Mouse (Mus musculus) left cerebral cortex, adult 8-10 months (tissue): ENCODE results near the gene Aplp1. TPM values are rescaled to one million over a fixed set of nuclear protein-coding genes. Genes with fewer than 3 reads are reported as not detected.

Experiments
- DNase-seq, 2 experiments: peaks; one replicate each; pipeline ENCODE4 v3.0.0; 2022; ENCODE audit warnings: low spot score in 2 of 2
- total RNA-seq, 4 experiments: library from RNA; stranded (reverse); gene quantifications; 2 replicates each; pipeline ENCODE4 v1.2.4; 2022

Aplp1 gene
- total RNA-seq, 4 experiments from 2014 or later = 1,239 to 1,309 (median 1,269) TPM

- no peak for DNase-seq
These were observed 4.9 kb upstream of the Aplp1 start for GRCm38 (mm10) chr7:30450241-30450640.

DNA sequence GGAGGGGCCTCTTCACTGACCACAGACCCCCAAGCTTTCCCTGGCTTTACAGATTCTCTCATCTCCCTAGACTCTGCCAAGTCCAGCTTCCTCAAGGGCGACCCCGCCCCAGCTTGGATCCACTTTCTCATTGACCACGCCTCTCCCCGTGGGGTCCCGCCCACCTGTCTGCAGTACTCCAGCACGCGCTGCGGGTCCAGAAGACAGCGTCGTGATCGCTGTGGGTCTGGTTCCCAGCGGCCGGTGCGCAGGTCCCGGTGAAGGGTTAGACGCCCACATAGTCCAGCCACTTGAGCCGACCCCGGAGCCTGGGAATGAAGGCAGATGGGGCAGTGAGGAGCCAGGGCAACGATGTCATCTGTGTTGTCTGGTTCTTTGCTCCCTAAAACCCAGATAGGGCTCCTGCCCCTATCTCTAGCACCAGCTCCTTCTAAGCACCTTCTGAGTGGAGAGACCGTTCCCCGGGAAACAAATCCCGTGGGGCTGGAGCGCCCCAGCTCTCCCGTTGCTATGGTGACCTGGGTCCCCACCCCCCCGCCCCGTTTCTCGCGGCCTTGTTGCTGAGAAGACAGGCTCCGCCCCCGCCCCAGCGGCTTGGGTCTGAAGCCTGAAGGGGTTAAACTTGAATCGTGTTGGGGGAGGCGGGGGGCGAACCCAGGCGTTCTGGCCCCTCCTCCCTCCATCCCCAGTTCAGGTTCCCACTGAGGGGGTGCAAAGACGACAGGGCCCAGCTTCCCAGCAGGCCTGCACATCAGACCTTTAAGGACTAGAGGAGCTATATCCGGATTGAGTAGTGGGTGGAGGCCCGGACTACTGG is 973 bp downstream of the Aplp1 start:
- DNase-seq = peak in 1 of 2 experiments; percentile 88

- DNase-seq = no peak
These were observed 1.6 kb downstream of the Aplp1 start for GRCm38 (mm10) chr7:30443696-30444095.

- DNase-seq = no peak
These were observed 4.6 kb downstream of the Aplp1 start for GRCm38 (mm10) chr7:30440697-30441096.

DNA sequence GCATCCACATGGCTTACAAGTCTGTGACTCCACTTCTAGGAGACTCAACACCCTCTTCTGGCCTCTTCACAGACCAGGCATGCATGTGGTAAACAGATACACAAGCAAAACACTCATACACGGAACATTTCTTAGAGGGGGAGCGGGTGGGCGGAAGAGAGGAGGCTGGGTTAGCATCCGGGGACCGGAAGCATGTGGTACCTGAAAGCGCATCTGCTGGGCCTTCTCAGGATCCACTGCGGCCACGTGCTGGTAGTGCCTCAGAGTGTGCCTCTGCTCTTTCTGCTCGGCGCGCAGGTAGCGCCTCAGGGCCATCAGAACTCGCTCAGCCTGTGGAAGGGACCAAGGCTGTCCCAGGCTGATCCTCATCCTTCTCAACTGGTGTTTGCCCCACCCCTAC is 5.6 kb downstream of the Aplp1 start:
- no peak for DNase-seq

DNA sequence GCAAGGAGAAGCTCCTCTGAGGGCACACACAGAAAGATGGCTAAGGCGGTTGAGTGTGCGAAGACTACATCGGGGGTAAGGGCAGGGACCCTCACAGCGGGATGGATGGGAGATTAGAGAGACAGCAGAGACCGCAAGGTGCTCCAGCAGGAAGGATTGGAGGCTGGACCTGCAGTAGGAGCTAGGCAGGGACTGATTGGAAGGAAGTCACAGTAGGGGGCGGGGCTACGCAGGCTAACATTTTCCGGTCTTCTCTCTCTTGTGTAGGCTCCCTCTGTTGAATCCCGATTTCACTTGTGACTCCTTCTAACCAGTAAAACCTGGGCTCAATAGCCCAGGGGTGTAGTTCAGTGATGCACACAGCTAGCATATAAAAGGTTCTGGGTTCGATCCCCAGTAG is 8.5 kb downstream of the Aplp1 start:
- DNase-seq = no peak

- no peak for DNase-seq
These were observed 10.2 kb downstream of the Aplp1 start for GRCm38 (mm10) chr7:30435156-30435555.

GRCm38 (mm10) chr7:30434701-30435100 is 10.6 kb downstream of the Aplp1 start:
- DNase-seq = no peak

DNA sequence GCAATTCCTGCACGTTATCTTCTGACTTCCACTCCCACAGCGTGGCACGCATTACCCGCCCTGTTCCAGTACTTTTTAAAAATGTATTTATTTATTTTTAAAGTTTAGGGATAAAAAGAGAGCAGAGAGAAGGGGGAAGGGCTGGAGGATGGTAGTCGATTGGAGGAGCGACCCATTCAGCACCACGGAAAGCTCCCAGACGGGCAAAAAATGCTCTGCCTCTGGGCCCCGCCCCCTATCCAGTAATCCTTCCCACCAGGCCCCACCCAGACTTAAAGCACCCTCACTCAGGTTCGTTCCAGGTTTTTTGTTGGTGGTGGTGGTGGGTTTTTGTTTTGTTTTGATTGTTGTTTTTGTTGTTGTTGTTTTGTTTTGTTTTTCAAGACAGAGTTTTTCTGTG is 11.1 kb downstream of the Aplp1 start:
- no peak for DNase-seq

DNA sequence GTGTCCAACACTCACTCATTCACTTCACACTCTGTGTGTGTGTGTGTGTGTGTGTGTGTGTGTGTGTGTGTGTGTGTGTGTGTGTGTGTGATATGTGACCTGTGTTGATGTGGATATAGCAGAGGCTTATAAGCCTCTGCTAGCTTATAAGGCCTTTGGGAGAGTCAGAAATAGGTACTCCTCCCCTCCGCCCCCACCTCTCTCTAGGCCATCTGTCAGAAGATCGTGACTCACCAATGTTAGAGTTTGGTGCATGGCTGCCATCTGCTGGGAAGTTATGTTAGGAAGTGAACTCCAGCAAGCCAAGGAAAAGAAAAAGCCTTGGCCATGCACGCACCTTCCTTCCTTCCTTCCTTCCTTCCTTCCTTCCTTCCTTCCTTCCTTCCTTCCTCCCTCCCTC is 13.5 kb downstream of the Aplp1 start:
- DNase-seq = peak; percentile 61 to 91

GRCm38 (mm10) chr7:30430191-30430590 is 15.1 kb downstream of the Aplp1 start:
- no peak for DNase-seq

DNA sequence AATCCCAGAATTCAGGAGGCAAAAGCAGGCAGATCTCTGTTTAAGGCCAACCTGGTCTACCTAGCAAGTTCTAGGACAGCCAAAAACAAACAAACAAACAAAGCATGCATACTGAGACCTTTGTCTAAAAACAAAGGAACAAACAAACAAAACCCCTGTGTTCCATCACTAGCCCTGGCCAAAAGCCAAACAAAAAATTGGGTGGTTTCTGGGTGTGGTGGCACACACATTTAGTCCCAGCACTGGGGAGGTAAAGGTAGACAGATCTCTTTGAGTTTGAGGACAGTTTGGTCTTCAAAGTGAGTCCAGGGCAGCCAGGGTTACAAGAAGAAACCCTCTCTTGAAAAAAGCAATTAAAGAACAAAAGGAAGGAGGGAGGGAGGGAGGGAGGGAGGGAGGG is 16.0 kb downstream of the Aplp1 start:
- no peak for DNase-seq

DNA sequence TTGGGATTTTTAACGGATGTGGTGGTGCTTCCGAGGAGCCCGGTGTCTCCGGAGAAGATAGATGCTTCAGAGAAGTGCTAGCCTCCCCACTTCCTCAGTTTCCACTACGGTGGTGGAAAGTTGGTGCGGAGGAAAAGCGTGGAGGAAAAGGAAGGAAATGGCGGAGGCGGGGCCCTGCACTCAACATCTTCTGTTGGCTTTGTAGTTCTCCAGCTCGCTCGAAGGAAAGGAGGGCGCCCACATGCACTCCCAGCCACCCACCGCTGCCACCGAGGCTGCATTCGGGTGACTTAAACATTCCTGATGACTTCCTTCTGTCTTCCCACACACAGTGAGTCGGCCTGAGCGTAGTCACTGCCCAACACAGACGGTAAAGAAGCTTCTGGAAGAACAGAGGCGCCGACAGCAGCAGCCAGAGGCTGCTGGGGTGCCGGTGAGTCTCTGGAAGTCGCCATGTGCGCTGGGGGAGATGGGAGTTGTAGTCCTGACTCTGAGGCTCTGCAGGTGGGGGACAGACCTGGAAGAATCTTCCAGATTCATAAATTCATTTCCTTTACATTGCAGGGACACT is 22.2 kb downstream of the Aplp1 start:
- peak; percentile 52 to 63 for DNase-seq

DNA sequence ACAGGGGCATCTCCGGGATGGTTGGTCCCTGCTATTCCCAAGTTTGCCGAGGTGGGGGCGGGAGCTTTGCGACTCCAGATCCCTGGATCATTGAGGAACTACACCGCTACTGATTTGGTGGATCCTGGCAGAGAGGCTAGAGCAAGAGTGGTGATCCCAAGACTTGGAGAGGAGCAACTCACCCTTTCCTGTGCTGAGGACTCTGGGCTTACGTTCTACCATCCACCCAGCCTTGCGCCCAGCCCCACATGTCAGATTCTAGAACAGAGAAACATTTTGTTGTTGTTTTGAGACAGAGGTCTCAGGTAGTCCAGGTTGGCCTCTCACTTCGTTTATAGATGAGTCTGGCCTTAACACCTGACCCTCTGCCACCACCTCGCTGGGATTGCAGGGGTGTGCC is 22.8 kb downstream of the Aplp1 start:
- DNase-seq = no peak

GRCm38 (mm10) chr7:30421890-30422435 is 23.4 kb downstream of the Aplp1 start:
- DNase-seq = peak; percentile 87 to 92

DNA sequence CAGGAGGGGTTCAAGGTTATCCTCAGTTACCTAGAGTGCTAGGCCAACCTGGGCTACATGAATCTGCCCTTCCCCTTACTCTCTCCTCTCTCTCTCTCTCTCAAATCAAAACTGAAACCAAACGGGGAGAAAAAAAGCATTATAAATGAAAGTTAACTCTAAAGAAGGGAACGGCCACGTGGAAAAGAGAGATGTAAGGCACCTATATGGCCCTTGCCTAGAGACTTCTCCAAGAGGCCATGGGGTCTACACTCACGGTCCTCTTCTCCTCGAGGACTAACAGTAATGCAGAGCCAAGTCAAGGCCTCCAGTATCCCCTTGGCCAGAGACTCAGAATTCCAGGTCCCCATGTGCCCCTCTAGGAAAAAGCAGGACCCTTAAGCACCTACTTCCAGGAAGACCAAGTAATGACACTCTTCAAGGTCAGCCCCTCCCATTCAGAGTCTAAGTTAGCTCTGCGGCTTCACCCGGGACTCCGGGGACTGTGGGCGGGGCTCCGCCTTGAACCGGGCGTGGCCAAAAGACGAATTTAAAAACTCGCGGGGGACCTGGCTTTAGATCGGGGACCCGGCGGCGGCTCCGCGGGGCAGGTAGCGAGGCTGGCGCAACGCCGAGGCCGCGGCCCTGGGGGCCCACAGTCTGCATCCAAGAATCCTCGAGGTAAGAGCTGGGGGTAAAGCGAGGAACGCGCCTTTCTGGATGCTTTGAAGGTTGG is 24.0 kb downstream of the Aplp1 start, which contains the start of gene Nfkbid:
Gene Nfkbid, plus strand, starts transcription at position 558 of the 715 bp plus-strand sequence.
- DNase-seq = no peak

DNA sequence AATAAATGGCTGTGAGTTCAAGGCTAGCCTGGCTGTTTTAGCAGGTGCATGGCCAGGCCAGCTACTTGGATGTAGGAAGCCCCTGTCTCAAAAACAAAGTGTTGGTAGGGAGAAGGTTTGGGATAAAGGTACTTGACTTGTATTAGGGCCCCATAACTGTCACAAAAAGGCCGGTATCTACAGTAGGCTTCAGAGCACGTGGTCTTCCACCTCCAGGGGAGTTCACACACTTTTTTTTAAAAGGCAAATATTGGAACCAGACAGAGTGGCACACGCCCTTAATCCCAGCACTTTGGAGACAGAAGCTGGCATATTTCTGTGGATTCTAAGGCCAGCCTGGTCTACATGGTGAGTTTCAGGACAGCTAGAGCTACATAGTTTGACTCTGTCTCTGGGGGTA is 24.7 kb downstream of the Aplp1 start:
- DNase-seq = no peak

DNA sequence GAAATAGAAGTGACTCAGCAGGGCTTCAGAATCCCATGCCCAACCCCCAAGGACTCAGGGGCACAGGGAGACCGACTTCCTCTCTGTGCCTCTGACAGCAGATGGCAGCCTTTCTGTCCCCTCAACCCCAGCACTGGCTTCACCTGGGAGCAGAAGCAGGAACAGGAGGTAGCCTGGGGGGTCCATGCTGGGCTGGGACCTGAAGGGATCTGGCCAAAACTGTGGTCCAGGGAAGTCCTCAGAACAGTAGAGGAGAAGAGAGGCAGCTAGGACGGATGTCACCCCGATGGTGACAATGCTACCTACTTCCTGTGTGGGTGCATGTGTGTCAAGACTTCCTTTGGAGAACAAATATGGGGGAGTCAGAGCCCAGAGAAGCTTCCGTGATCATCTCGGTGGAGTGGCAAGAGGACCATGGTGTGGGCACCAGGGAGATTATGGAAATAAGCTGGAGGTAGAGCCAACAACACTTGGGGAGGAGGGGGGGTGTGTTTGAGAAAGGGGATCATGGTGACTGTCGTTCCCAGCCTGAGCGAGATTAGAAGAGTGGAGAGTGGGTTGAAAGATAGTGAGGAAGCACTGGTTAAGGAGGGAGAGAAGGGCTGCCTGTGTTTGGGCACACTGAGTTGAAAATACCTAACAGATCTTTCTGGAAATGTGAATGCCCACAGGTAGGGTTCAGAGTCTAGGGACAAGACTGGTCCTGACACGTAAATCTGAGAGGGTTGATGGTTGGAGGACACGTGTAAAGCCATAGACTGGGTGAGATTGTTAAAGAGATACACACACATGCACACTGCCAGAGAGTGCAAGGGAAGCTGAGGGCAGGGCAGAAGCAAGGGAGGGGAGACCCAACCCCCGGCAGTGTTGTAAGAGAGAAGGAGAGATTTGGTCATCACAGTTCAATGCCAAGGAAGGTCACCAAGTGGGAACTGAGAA is 25.5 kb downstream of the Aplp1 start, which contains the start of gene Hcst:
Gene Hcst, minus strand, starts transcription at position 294 of the 939 bp plus-strand sequence.
- no peak for DNase-seq

DNA sequence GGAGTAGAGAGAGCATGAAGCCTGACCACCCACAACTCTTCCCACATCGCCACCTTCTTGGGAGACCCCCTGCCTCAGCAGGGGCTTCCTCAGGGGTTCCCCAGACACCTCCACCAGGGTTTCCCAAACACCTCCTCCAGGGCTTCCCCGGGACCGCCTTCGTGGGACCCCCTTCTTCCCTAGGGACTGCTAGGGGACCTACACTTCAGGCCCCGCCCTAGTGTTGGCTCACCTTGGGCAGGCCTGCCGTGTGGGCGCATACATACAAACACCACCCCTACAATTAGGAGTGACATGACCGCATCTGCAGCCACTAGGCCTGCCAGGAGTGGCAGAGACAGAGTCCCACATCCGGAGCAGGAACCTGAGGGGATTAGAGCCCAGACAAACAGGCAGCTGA is 27.5 kb downstream of the Aplp1 start:
- no peak for DNase-seq

- DNase-seq = no peak
These were observed 31.7 kb downstream of the Aplp1 start, which contains the start of gene Tyrobp for GRCm38 (mm10) chr7:30413596-30413995. Gene Tyrobp (plus strand): TSS chr7:30413760.

- DNase-seq = no peak
These were observed 32.6 kb downstream of the Aplp1 start for GRCm38 (mm10) chr7:30412735-30413147.
